Mouse (Mus musculus) CD4-positive naive resting alpha-beta T cell, adult 76 days (primary cell): ENCODE measurements around the gene Cdh15. TPM values are rescaled to one million over a fixed set of nuclear protein-coding genes. Genes with fewer than 3 reads are reported as not detected.

ENCODE experiments used
- total RNA-seq: library from RNA; stranded (reverse); gene quantifications from one replicate; pipeline ENCODE4 v1.2.4, GENCODE M21; 2023

The Cdh15 gene
- not detected for total RNA-seq

GRCm38 (mm10) chr8:122847829-122848561 lies at the start of gene Cdh15:
Cdh15 (plus strand) TSS chr8:122847966.

Other genes starting within 250 kb of the Cdh15 start
- 7.9 TPM for gene Galns, start 236.5 kb upstream of the Cdh15 start, total RNA-seq
- gene Trappc2l, start 236.3 kb upstream of the Cdh15 start, total RNA-seq, result 34.8 TPM
- not detected for gene Pabpn1l, start 225.2 kb upstream of the Cdh15 start, total RNA-seq
- gene Cbfa2t3, start 148.9 kb upstream of the Cdh15 start, total RNA-seq, result 8.0 TPM
- gene Acsf3, start 72.5 kb upstream of the Cdh15 start, total RNA-seq, result 8.6 TPM
- gene Ankrd11, start 194.3 kb downstream of the Cdh15 start, total RNA-seq, result 332 TPM
- gene Spg7, start 215.0 kb downstream of the Cdh15 start, total RNA-seq, result 73.0 TPM